Mouse (Mus musculus): ENCODE measurements at regions not wholly inside any gene's neighbourhood (a gene's known extent, or its start where the extent isn't known, plus 50 kb on each side); places are given as distances from the start of the nearest gene placed in this dataset.

DNA sequence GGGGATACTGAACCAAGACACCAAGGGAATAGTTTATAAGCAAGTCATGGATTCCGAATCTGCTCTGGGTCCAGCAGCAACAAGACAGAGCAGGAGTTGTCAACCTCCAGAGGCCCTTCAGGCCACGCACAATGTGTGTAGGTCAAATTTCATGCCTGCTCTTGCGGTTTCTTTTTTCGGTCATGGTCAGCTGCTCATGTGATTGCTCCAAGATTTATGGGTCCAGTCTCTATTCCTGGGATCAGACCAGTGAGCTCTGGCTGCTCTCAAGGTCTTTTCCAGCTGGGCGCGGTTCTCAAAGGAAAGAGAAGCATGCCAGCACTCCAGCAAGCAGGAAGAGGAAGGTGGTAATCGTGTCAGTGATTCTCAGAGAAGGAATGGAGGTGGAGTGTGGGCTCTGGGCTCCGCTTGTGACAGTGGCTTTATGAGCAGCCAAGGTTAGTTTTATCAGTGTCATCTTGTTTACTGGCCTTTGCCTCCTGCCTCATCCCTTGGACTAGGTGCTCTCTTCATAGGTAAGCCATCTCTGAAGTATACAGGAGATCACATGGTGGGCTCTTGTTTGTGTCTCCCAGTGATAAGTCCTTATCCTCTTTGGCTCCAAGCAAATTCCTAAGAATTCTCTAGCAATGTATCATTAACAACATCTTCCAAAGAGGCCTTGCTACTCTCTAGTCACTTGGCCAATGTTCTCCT, 148.5 kb upstream of the Maf start:
- TF ChIP-seq CTCF (IDR thresholded peaks at IDR 0.05 in 2 of 3, conservative IDR thresholded peaks at IDR 0.05 in 1 of 3; ENCODE audit: control insufficient read depth in 1 of 3, insufficient read depth in 1 of 3, low read depth in 2 of 3, low read length in 3 of 3, poor library complexity in 1 of 3, severe bottlenecking in 1 of 3) (no peak), BHLHE40 (IDR thresholded peaks at IDR 0.05; ENCODE audit: borderline replicate concordance, low read depth, low read length) (no peak), MAFK (IDR thresholded peaks at IDR 0.05; ENCODE audit: borderline replicate concordance, low read depth, low read length) (no peak), HCFC1 (IDR thresholded peaks at IDR 0.05; ENCODE audit: low read depth, low read length) (no peak), RCOR1 (IDR thresholded peaks at IDR 0.05; ENCODE audit: low read depth, low read length) (no peak), NELFE (IDR thresholded peaks at IDR 0.05; ENCODE audit: low read depth, low read length) (no peak), ZC3H11A (IDR thresholded peaks at IDR 0.05; ENCODE audit: low read depth, low read length) (no peak), TCF12 (IDR thresholded peaks at IDR 0.05; ENCODE audit: low read depth, low read length) (no peak), KAT2A (conservative IDR thresholded peaks at IDR 0.05; ENCODE audit: low read depth, low read length) (no peak), POLR2A (IDR thresholded peaks at IDR 0.05; ENCODE audit: control insufficient read depth in 1 of 2, insufficient read depth in 1 of 2, low read depth in 1 of 2, low read length in 2 of 2, poor library complexity in 1 of 2) (no peak)

Measured in MEL (cell line).